Mouse (Mus musculus): Measurements from ENCODE around the gene Ano1.

GRCm38 (mm10) chr7:144738357-144738798, 13.4 kb downstream of the Ano1 start:
- TF ChIP-seq POLR2A (IDR thresholded peaks at IDR 0.05; ENCODE audit: extremely low read depth, insufficient read depth, low read length): no peak
- TF ChIP-seq CTCF (IDR thresholded peaks at IDR 0.05; ENCODE audit: low read depth, low read length): no peak

All from liver, adult 2 months (tissue).